Mouse (Mus musculus) intestine, postnatal 0 days (tissue): ENCODE data around the gene 2810006K23Rik. TPM values are rescaled to one million over a fixed set of nuclear protein-coding genes. Genes with fewer than 3 reads are reported as not detected.

Experiments
- ATAC-seq: fragments of 200-750 bp; cut with Nextera tagmentation; 2 replicates; pipeline ENCODE4 v1.8.0; 2017; ENCODE audit warnings: mild to moderate bottlenecking, moderate TSS enrichment, moderate library complexity
- H3K27ac ChIP-seq: fragments of 300-500 bp; sonication (generic); 2 replicates; pipeline ENCODE4 v1.5.1; 2014; ENCODE audit warnings: mild to moderate bottlenecking, low read depth, low read length, moderate library complexity
- H3K27me3 ChIP-seq: fragments of 300-500 bp; sonication (generic); replicated peaks from 2 replicates; pipeline ENCODE4 v1.6.1; 2014; ENCODE audit warnings: low read length, mixed read lengths; ENCODE audit not compliant: control insufficient read depth, insufficient read depth
- H3K36me3 ChIP-seq: fragments of 300-500 bp; sonication (generic); 2 replicates; pipeline ENCODE4 v1.6.1; 2014; ENCODE audit warnings: mild to moderate bottlenecking, moderate library complexity; ENCODE audit not compliant: control insufficient read depth, insufficient read depth
- H3K4me1 ChIP-seq: fragments of 300-500 bp; sonication (generic); replicated peaks from 2 replicates; pipeline ENCODE4 v1.6.1; 2014; ENCODE audit warnings: antibody characterized with exemption, low read length, mixed read lengths; ENCODE audit not compliant: control insufficient read depth, insufficient read depth
- H3K4me2 ChIP-seq: fragments of 300-500 bp; sonication (generic); replicated peaks from 2 replicates; pipeline ENCODE4 v1.6.1; 2014; ENCODE audit warnings: low read depth, mild to moderate bottlenecking, moderate library complexity
- H3K4me3 ChIP-seq: fragments of 300-500 bp; sonication (generic); 2 replicates; pipeline ENCODE4 v1.5.1; 2014; ENCODE audit warnings: low read depth, low read length
- H3K9ac ChIP-seq: fragments of 300-500 bp; sonication (generic); 2 replicates; pipeline ENCODE4 v1.6.1; 2014; ENCODE audit warnings: mild to moderate bottlenecking, low read depth, low read length
- H3K9me3 ChIP-seq: fragments of 300-500 bp; sonication (generic); 2 replicates; pipeline ENCODE4 v1.6.1; 2016; ENCODE audit warnings: mixed run types; ENCODE audit not compliant: control insufficient read depth
- CTCF ChIP-seq: sonication (generic); IDR thresholded peaks from 2 replicates; pipeline ENCODE4 v1.5.1; 2016; ENCODE audit warnings: low read depth, mild to moderate bottlenecking, control low read depth, antibody characterized with exemption, moderate library complexity
- WGBS: fragments of 180-500 bp; shearing (Covaris S2); extraction: QIAGEN DNeasy Blood & Tissue Kit; methylation state at CpG from one replicate; pipeline ENCODE4 v1.1.7; 2014; 5-methylcytosine and 5-hydroxymethylcytosine counted together
- polyA plus RNA-seq: library from polyadenylated mRNA; unstranded; fragments of >200 nt; fragmentation: Nextera tagmentation; extraction: Ambion mirVana; gene quantifications from 2 replicates; pipeline ENCODE4 v1.2.1, GENCODE M21; 2015

The 2810006K23Rik gene
- polyA plus RNA-seq = 5.0 TPM in 2 replicates

- H3K36me3 ChIP-seq = peaks cover 3% of the 10 kb centered on the region; the same call in 1 of the 2 replicates
- H3K27ac ChIP-seq = peak within 1 kb of the TSS; percentile 80
- H3K4me1 ChIP-seq = no peaks in the 10 kb centered on the region
- under 1% methylated on average over 72 of the region's 72 CpGs for WGBS
- H3K9ac ChIP-seq = peak within 1 kb of the TSS; percentile 50
- H3K4me2 ChIP-seq = peak within 1 kb of the TSS; percentile 81
- H3K27me3 ChIP-seq = no peaks in the 10 kb centered on the region
- no peaks in the 10 kb centered on the region for H3K9me3 ChIP-seq
- TF ChIP-seq CTCF = 0 out of 2 replicates have a peak, but pooled peaks have one; percentile 10
- H3K4me3 ChIP-seq = peak within 1 kb of the TSS; percentile 61
- ATAC-seq = peak; percentile 99
Observed at GRCm38 (mm10) chr5:124327510-124328364, at the start of gene 2810006K23Rik, which contains the start of gene Mphosph9. 2810006K23Rik (plus strand) TSS chr5:124328089. Mphosph9 (minus strand) TSS chr5:124327972.

- Histone ChIP-seq H3K9ac (no peak overlapping the region), H3K4me2 (no peak overlapping the region), H3K27ac (no peak overlapping the region), H3K4me3 (no peak overlapping the region), H3K27me3 (no peaks in the 10 kb centered on the region), H3K4me1 (no peaks in the 10 kb centered on the region), H3K36me3 (peaks cover 20% of the 10 kb centered on the region), H3K9me3 (no peaks in the 10 kb centered on the region)
- no peak for TF ChIP-seq CTCF
- WGBS = 78% methylated on average over 2 of the region's 2 CpGs
- no peak for ATAC-seq
Observed at GRCm38 (mm10) chr5:124282854-124283253, 45.0 kb upstream of the 2810006K23Rik start.

GRCm38 (mm10) chr5:124284330-124284729, 43.6 kb upstream of the 2810006K23Rik start:
- WGBS = 66% methylated on average over 3 of the region's 3 CpGs
- no peak for ATAC-seq
- no peak overlapping the region for H3K27ac ChIP-seq
- H3K9me3 ChIP-seq = no peaks in the 10 kb centered on the region
- H3K27me3 ChIP-seq = no peaks in the 10 kb centered on the region
- H3K36me3 ChIP-seq = peaks cover 23% of the 10 kb centered on the region
- no peak overlapping the region for H3K4me2 ChIP-seq
- TF ChIP-seq CTCF = peak; percentile 59
- H3K4me3 ChIP-seq = no peak overlapping the region
- H3K4me1 ChIP-seq = no peaks in the 10 kb centered on the region
- no peak overlapping the region for H3K9ac ChIP-seq

GRCm38 (mm10) chr5:124287616-124288247, 40.2 kb upstream of the 2810006K23Rik start:
- Histone ChIP-seq H3K36me3 (peaks cover 39% of the 10 kb centered on the region), H3K27me3 (no peaks in the 10 kb centered on the region)

GRCm38 (mm10) chr5:124290216-124290615, 37.7 kb upstream of the 2810006K23Rik start:
- TF ChIP-seq CTCF = no peak
- ATAC-seq = no peak
- no peak overlapping the region for H3K4me2 ChIP-seq
- no peak overlapping the region; the same call in 1 of the 2 replicates for H3K27ac ChIP-seq
- 83% methylated on average over 4 of the region's 4 CpGs for WGBS
- peaks cover 44% of the 10 kb centered on the region for H3K36me3 ChIP-seq
- H3K9me3 ChIP-seq = no peaks in the 10 kb centered on the region
- no peak overlapping the region for H3K9ac ChIP-seq
- H3K4me3 ChIP-seq = no peak overlapping the region
- H3K27me3 ChIP-seq = no peaks in the 10 kb centered on the region
- no peaks in the 10 kb centered on the region for H3K4me1 ChIP-seq

More at GRCm38 (mm10) chr5:124287616-124288247, 40.2 kb upstream of the 2810006K23Rik start:
- H3K9ac ChIP-seq = no peak overlapping the region
- 98% methylated on average over 6 of the region's 6 CpGs for WGBS
- no peak overlapping the region for H3K4me2 ChIP-seq
- ATAC-seq = no peak
- H3K9me3 ChIP-seq = no peaks in the 10 kb centered on the region
- no peaks in the 10 kb centered on the region for H3K4me1 ChIP-seq
- no peak overlapping the region for H3K4me3 ChIP-seq
- TF ChIP-seq CTCF = no peak; the same call in 1 of the 2 replicates
- H3K27ac ChIP-seq = no peak overlapping the region

GRCm38 (mm10) chr5:124293967-124294366, 33.9 kb upstream of the 2810006K23Rik start:
- Histone ChIP-seq H3K9me3 (no peaks in the 10 kb centered on the region), H3K36me3 (peaks cover 66% of the 10 kb centered on the region), H3K4me2 (no peak overlapping the region), H3K27ac (no peak overlapping the region), H3K4me3 (no peak overlapping the region), H3K4me1 (no peaks in the 10 kb centered on the region), H3K9ac (no peak overlapping the region), H3K27me3 (no peaks in the 10 kb centered on the region)
- no peak for TF ChIP-seq CTCF
- no peak for ATAC-seq
- WGBS = 96% methylated on average over 5 of the region's 5 CpGs
